Mouse (Mus musculus): ENCODE measurements around the gene Ptpn6. TPM values are rescaled to one million over a fixed set of nuclear protein-coding genes. Genes with fewer than 3 reads are reported as not detected.
A peak's percentile ranks its signal among the peaks of the same experiment; 100 is the strongest.
"Not testable (repeated sequence)": the region's sequence is repeated elsewhere in the genome, so short reads cannot be mapped to it uniquely, and the experiment has no call there.

The Ptpn6 gene
- total and polyA plus RNA-seq, 3 experiments = 6.5 to 11.2 (median 6.8) TPM

- DNase-seq = peak; percentile 92
These were observed 38.4 kb downstream of the Ptpn6 start for GRCm38 (mm10) chr6:124699962-124700610.

GRCm38 (mm10) chr6:124699366-124699765 is 39.1 kb downstream of the Ptpn6 start:
- no peak for DNase-seq

- no peak for DNase-seq
These were observed 39.8 kb downstream of the Ptpn6 start for GRCm38 (mm10) chr6:124698751-124699150.

- DNase-seq = no peak
These were observed 41.9 kb downstream of the Ptpn6 start for GRCm38 (mm10) chr6:124696441-124697150.

- peak; percentile 76 for DNase-seq
These were observed 44.2 kb downstream of the Ptpn6 start for GRCm38 (mm10) chr6:124694166-124694955.

- DNase-seq = no peak
These were observed 45.1 kb downstream of the Ptpn6 start for GRCm38 (mm10) chr6:124693243-124693981.

GRCm38 (mm10) chr6:124690517-124690916 is 48.0 kb downstream of the Ptpn6 start:
- no peak for DNase-seq

- peak; percentile 61 for DNase-seq
These were observed 49.5 kb downstream of the Ptpn6 start for GRCm38 (mm10) chr6:124689011-124689410.

- no peak for DNase-seq
These were observed 50.3 kb downstream of the Ptpn6 start for GRCm38 (mm10) chr6:124688151-124688758.

- not testable (repeated sequence) for DNase-seq
These were observed 51.9 kb downstream of the Ptpn6 start for GRCm38 (mm10) chr6:124686644-124687043.

GRCm38 (mm10) chr6:124685606-124686386 is 52.7 kb downstream of the Ptpn6 start:
- DNase-seq = no peak

GRCm38 (mm10) chr6:124683591-124684417 is 54.7 kb downstream of the Ptpn6 start:
- DNase-seq = peak; percentile 90

GRCm38 (mm10) chr6:124682291-124682690 is 56.2 kb downstream of the Ptpn6 start:
- DNase-seq = not testable (repeated sequence)

GRCm38 (mm10) chr6:124679486-124679885 is 59.0 kb downstream of the Ptpn6 start:
- no peak for DNase-seq

- no peak for DNase-seq
These were observed 59.7 kb downstream of the Ptpn6 start for GRCm38 (mm10) chr6:124678769-124679168.

- peak; percentile 45 for DNase-seq
These were observed 62.3 kb downstream of the Ptpn6 start for GRCm38 (mm10) chr6:124676171-124676570.

- DNase-seq = peak; percentile 31
These were observed 63.9 kb downstream of the Ptpn6 start for GRCm38 (mm10) chr6:124674591-124674990.

- peak; percentile 40 for DNase-seq
These were observed 64.9 kb downstream of the Ptpn6 start for GRCm38 (mm10) chr6:124673619-124674018.

- no peak for DNase-seq
These were observed 66.4 kb downstream of the Ptpn6 start for GRCm38 (mm10) chr6:124672100-124672499.

Measured in adrenal gland, adult 2 months (tissue).